Mouse (Mus musculus) forebrain, embryonic 15.5 days (tissue): ENCODE measurements around the gene Klk1b22. TPM values are rescaled to one million over a fixed set of nuclear protein-coding genes. Genes with fewer than 3 reads are reported as not detected.
"Not testable (repeated sequence)": the region's sequence is repeated elsewhere in the genome, so short reads cannot be mapped to it uniquely, and the experiment has no call there.

ENCODE experiments used
- ATAC-seq: fragments of 200-750 bp; cut with Nextera tagmentation; replicated peaks from 2 replicates; pipeline ENCODE4 v1.8.0; 2017; ENCODE audit warnings: mild to moderate bottlenecking, moderate TSS enrichment, moderate library complexity
- H3K27ac ChIP-seq: fragments of 300-500 bp; sonication (generic); replicated peaks from 2 replicates; pipeline ENCODE4 v1.5.1; 2015; ENCODE audit warnings: mild to moderate bottlenecking, inconsistent platforms
- H3K27me3 ChIP-seq: fragments of 300-500 bp; sonication (generic); 2 replicates; pipeline ENCODE4 v1.6.1; 2015; ENCODE audit warnings: inconsistent platforms
- H3K36me3 ChIP-seq: fragments of 300-500 bp; sonication (generic); 2 replicates; pipeline ENCODE4 v1.6.1; 2015; ENCODE audit warnings: mild to moderate bottlenecking, inconsistent platforms
- H3K4me1 ChIP-seq: fragments of 300-500 bp; sonication (generic); 2 replicates; pipeline ENCODE4 v1.6.1; 2015; ENCODE audit warnings: inconsistent platforms
- H3K4me2 ChIP-seq: fragments of 300-500 bp; sonication (generic); replicated peaks from 2 replicates; pipeline ENCODE4 v1.6.1; 2015; ENCODE audit warnings: mild to moderate bottlenecking, inconsistent platforms
- H3K4me3 ChIP-seq: fragments of 300-500 bp; sonication (generic); 2 replicates; pipeline ENCODE4 v1.5.1; 2015; ENCODE audit warnings: mild to moderate bottlenecking, inconsistent platforms
- H3K9ac ChIP-seq: fragments of 300-500 bp; sonication (generic); replicated peaks from 2 replicates; pipeline ENCODE4 v1.6.1; 2015; ENCODE audit warnings: mild to moderate bottlenecking, inconsistent platforms
- H3K9me3 ChIP-seq: fragments of 300-500 bp; sonication (generic); 2 replicates; pipeline ENCODE4 v1.6.1; 2016; ENCODE audit warnings: inconsistent platforms
- WGBS: fragments of 180-500 bp; shearing (Covaris S2); methylation state at CpG from one replicate; pipeline ENCODE4 v1.1.7; 2015; ENCODE audit warnings: mixed read lengths; 5-methylcytosine and 5-hydroxymethylcytosine counted together
- polyA plus RNA-seq: library from polyadenylated mRNA; unstranded; fragments of >200 nt; fragmentation: Nextera tagmentation; extraction: Ambion mirVana; gene quantifications from 2 replicates; pipeline ENCODE4 v1.2.1, GENCODE M21; 2015

Gene Klk1b22
- polyA plus RNA-seq: not detected in 2 replicates

- no peak within 1 kb of the TSS for H3K27ac ChIP-seq
- no peak for ATAC-seq
Observed at GRCm38 (mm10) chr7:44112373-44112772, at the start of gene Klk1b22. TSS of gene Klk1b22 (plus strand) at chr7:44112673.

GRCm38 (mm10) chr7:44072117-44072516 lies 40.4 kb upstream of the Klk1b22 start:
- no peaks in the 10 kb centered on the region for H3K9me3 ChIP-seq
- H3K27ac ChIP-seq: no peak overlapping the region
- no peaks in the 10 kb centered on the region for H3K36me3 ChIP-seq
- 80% methylated on average over 2 of the region's 2 CpGs for WGBS
- H3K4me1 ChIP-seq: no peaks in the 10 kb centered on the region
- H3K4me2 ChIP-seq: no peak overlapping the region
- H3K27me3 ChIP-seq: no peaks in the 10 kb centered on the region
- H3K9ac ChIP-seq: no peak overlapping the region
- H3K4me3 ChIP-seq: no peak overlapping the region
- ATAC-seq: no peak

More at GRCm38 (mm10) chr7:44112373-44112772, at the start of gene Klk1b22:
- WGBS: 75% methylated on average over 4 of the region's 4 CpGs
- Histone ChIP-seq H3K9ac (no peak within 1 kb of the TSS), H3K4me2 (no peak within 1 kb of the TSS), H3K27me3 (no peaks in the 10 kb centered on the region), H3K4me3 (no peak within 1 kb of the TSS), H3K36me3 (no peaks in the 10 kb centered on the region), H3K9me3 (no peaks in the 10 kb centered on the region), H3K4me1 (no peaks in the 10 kb centered on the region)

GRCm38 (mm10) chr7:44077703-44078102 lies 34.8 kb upstream of the Klk1b22 start:
- Histone ChIP-seq H3K9ac (no peak overlapping the region), H3K9me3 (no peaks in the 10 kb centered on the region), H3K4me3 (no peak overlapping the region), H3K4me2 (no peak overlapping the region), H3K4me1 (no peaks in the 10 kb centered on the region), H3K36me3 (no peaks in the 10 kb centered on the region), H3K27ac (no peak overlapping the region), H3K27me3 (no peaks in the 10 kb centered on the region)
- WGBS: 80% methylated on average over 1 of the region's 1 CpGs
- ATAC-seq: no peak

GRCm38 (mm10) chr7:44096111-44096510 lies 16.4 kb upstream of the Klk1b22 start:
- Histone ChIP-seq H3K4me3 (no peak overlapping the region), H3K9me3 (no peaks in the 10 kb centered on the region), H3K27ac (no peak overlapping the region), H3K36me3 (no peaks in the 10 kb centered on the region), H3K27me3 (no peaks in the 10 kb centered on the region), H3K9ac (no peak overlapping the region), H3K4me1 (no peaks in the 10 kb centered on the region), H3K4me2 (no peak overlapping the region)
- no peak for ATAC-seq
- WGBS: 93% methylated on average over 1 of the region's 1 CpGs

GRCm38 (mm10) chr7:44102028-44102427 lies 10.4 kb upstream of the Klk1b22 start, which contains the start of gene Klk1b21:
TSS of gene Klk1b21 (plus strand) at chr7:44102328.
- not testable (repeated sequence) for H3K9ac ChIP-seq, ATAC-seq, H3K4me3 ChIP-seq, H3K36me3 ChIP-seq, H3K27me3 ChIP-seq, H3K4me2 ChIP-seq, H3K9me3 ChIP-seq, H3K4me1 ChIP-seq, H3K27ac ChIP-seq
- WGBS: 87% methylated on average over 3 of the region's 3 CpGs

- ATAC-seq: no peak
- Histone ChIP-seq H3K9ac (no peak overlapping the region), H3K27ac (no peak overlapping the region), H3K4me2 (no peak overlapping the region), H3K27me3 (no peaks in the 10 kb centered on the region), H3K36me3 (no peaks in the 10 kb centered on the region), H3K4me3 (no peak overlapping the region), H3K9me3 (no peaks in the 10 kb centered on the region), H3K4me1 (no peaks in the 10 kb centered on the region)
- WGBS: 94% methylated on average over 6 of the region's 6 CpGs
Observed at GRCm38 (mm10) chr7:44123445-44123844, 11.0 kb downstream of the Klk1b22 start.

GRCm38 (mm10) chr7:44136467-44136866 lies 24.0 kb downstream of the Klk1b22 start, which contains the start of gene Klk1b16:
TSS of gene Klk1b16 (plus strand) at chr7:44136767.
- no peak within 1 kb of the TSS for H3K27ac ChIP-seq
- no peak within 1 kb of the TSS for H3K4me2 ChIP-seq
- H3K9me3 ChIP-seq: no peaks in the 10 kb centered on the region
- ATAC-seq: no peak
- WGBS: 97% methylated on average over 3 of the region's 3 CpGs
- no peaks in the 10 kb centered on the region for H3K4me1 ChIP-seq
- no peaks in the 10 kb centered on the region for H3K36me3 ChIP-seq
- H3K9ac ChIP-seq: no peak within 1 kb of the TSS
- no peaks in the 10 kb centered on the region for H3K27me3 ChIP-seq
- no peak within 1 kb of the TSS for H3K4me3 ChIP-seq

Other genes starting within 250 kb of the Klk1b22 start
- gene Klk4, start 231.5 kb upstream of the Klk1b22 start, polyA plus RNA-seq: 0.24 and 0.59 TPM in 2 replicates
- gene Klk15, start 178.9 kb upstream of the Klk1b22 start, polyA plus RNA-seq: not detected in 2 replicates
- not detected in 2 replicates for gene Klk1b8, start 162.0 kb upstream of the Klk1b22 start, polyA plus RNA-seq
- not detected in 2 replicates for gene Klk1b1, start 145.9 kb upstream of the Klk1b22 start, polyA plus RNA-seq
- gene Klk1b9, start 136.6 kb upstream of the Klk1b22 start, polyA plus RNA-seq: not detected in 2 replicates
- not detected in 2 replicates for gene Klk1b11, start 116.8 kb upstream of the Klk1b22 start, polyA plus RNA-seq
- not detected in 2 replicates for gene Klk1b26, start 100.5 kb upstream of the Klk1b22 start, polyA plus RNA-seq
- not detected in 2 replicates for gene Klk1b27, start 60.4 kb upstream of the Klk1b22 start, polyA plus RNA-seq
- gene Klk1b21, start 10.3 kb upstream of the Klk1b22 start, polyA plus RNA-seq: not detected in 2 replicates
- gene Klk1b16, start 24.1 kb downstream of the Klk1b22 start, polyA plus RNA-seq: not detected in 2 replicates
- not detected in 2 replicates for gene Klk1b24, start 75.6 kb downstream of the Klk1b22 start, polyA plus RNA-seq
- gene Klk1b3, start 85.5 kb downstream of the Klk1b22 start, polyA plus RNA-seq: not detected in 2 replicates
- not detected in 2 replicates for gene Klk1b4, start 94.8 kb downstream of the Klk1b22 start, polyA plus RNA-seq
- not detected in 2 replicates for gene Klk1b5, start 103.3 kb downstream of the Klk1b22 start, polyA plus RNA-seq
- gene Klk1, start 112.7 kb downstream of the Klk1b22 start, polyA plus RNA-seq: not detected in 2 replicates
- gene Gm36864, start 123.5 kb downstream of the Klk1b22 start, polyA plus RNA-seq: not detected in 2 replicates
- 0.72 and 1.2 TPM in 2 replicates for gene 1700028J19Rik, start 134.0 kb downstream of the Klk1b22 start, polyA plus RNA-seq
- 219 and 222 TPM in 2 replicates for gene 2410002F23Rik, start 134.0 kb downstream of the Klk1b22 start, polyA plus RNA-seq
- gene Acp4, start 144.7 kb downstream of the Klk1b22 start, polyA plus RNA-seq: not detected in 2 replicates
- gene Gm15517, start 148.8 kb downstream of the Klk1b22 start, polyA plus RNA-seq: not detected in 2 replicates
- gene Clec11a, start 194.2 kb downstream of the Klk1b22 start, polyA plus RNA-seq: 3.7 TPM in 2 replicates
- 22.0 and 24.2 TPM in 2 replicates for gene Shank1, start 197.6 kb downstream of the Klk1b22 start, polyA plus RNA-seq